Mouse (Mus musculus) stomach, postnatal 0 days (tissue): ENCODE data around the gene Nxpe5.

Source experiments
- CTCF ChIP-seq: IDR thresholded peaks from 2 replicates; pipeline ENCODE4 v1.5.1; 2016; ENCODE audit warnings: antibody characterized with exemption, low read depth, mild to moderate bottlenecking, moderate library complexity
- EP300 ChIP-seq: optimal IDR thresholded peaks from 2 replicates; pipeline ENCODE3; 2016; ENCODE audit warnings: antibody characterized with exemption

GRCm38 (mm10) chr5:138202086-138202485 lies 23.6 kb upstream of the Nxpe5 start:
- TF ChIP-seq EP300 (no peak), CTCF (no peak)
